Mouse (Mus musculus) thymus, adult 2 months (tissue): ENCODE measurements around the gene Acp5.

Experiments used
- CTCF ChIP-seq: fragments of 200-500 bp; IDR thresholded peaks from 2 replicates; pipeline ENCODE4 v1.5.1; 2012; ENCODE audit warnings: mild to moderate bottlenecking, control low read depth, low read length, moderate library complexity, borderline replicate concordance; ENCODE audit not compliant: control insufficient read depth, poor library complexity, insufficient read depth; ENCODE audit errors: extremely low read depth
- POLR2A ChIP-seq: fragments of 200-500 bp; IDR thresholded peaks from 2 replicates; pipeline ENCODE4 v1.6.1; 2012; ENCODE audit warnings: mild to moderate bottlenecking, low read length, control low read depth, moderate library complexity; ENCODE audit not compliant: control insufficient read depth, poor library complexity, insufficient read depth; ENCODE audit errors: extremely low read depth

GRCm38 (mm10) chr9:22125246-22126027 lies 10.1 kb downstream of the Acp5 start:
- TF ChIP-seq CTCF (no peak), POLR2A (no peak)
